Mouse (Mus musculus) forelimb bud, embryonic 11.5 days (tissue): Measurements from ENCODE around the gene Hopx.

ENCODE experiments used
- DNase-seq: peaks from one replicate; pipeline ENCODE4 v3.0.0-alpha.2; 2012; ENCODE audit warnings: low read depth, low spot score

The Hopx gene

GRCm38 (mm10) chr5:77132457-77133135 lies 17.7 kb upstream of the Hopx start:
- no peak for DNase-seq

- DNase-seq, result no peak
These were observed 17.0 kb upstream of the Hopx start for GRCm38 (mm10) chr5:77131879-77132278.

- no peak for DNase-seq
These were observed 15.5 kb upstream of the Hopx start for GRCm38 (mm10) chr5:77130310-77131020.

- DNase-seq, result no peak
These were observed 15.0 kb upstream of the Hopx start for GRCm38 (mm10) chr5:77129907-77130306.

- DNase-seq, result no peak
These were observed 13.9 kb upstream of the Hopx start for GRCm38 (mm10) chr5:77128854-77129253.

GRCm38 (mm10) chr5:77126415-77126968 lies 11.6 kb upstream of the Hopx start:
- no peak for DNase-seq

GRCm38 (mm10) chr5:77124817-77125283 lies 9.9 kb upstream of the Hopx start:
- DNase-seq, result no peak

GRCm38 (mm10) chr5:77124165-77124564 lies 9.2 kb upstream of the Hopx start:
- no peak for DNase-seq

- DNase-seq, result no peak
These were observed 8.7 kb upstream of the Hopx start for GRCm38 (mm10) chr5:77123597-77123996.

GRCm38 (mm10) chr5:77122254-77123192 lies 7.6 kb upstream of the Hopx start:
- DNase-seq, result no peak

- no peak for DNase-seq
These were observed 5.8 kb upstream of the Hopx start for GRCm38 (mm10) chr5:77120701-77121100.

- no peak for DNase-seq
These were observed 4.8 kb upstream of the Hopx start for GRCm38 (mm10) chr5:77119475-77120422.

- DNase-seq, result no peak
These were observed 811 bp upstream of the Hopx start for GRCm38 (mm10) chr5:77115732-77116131.

GRCm38 (mm10) chr5:77113773-77114172 lies 1.1 kb downstream of the Hopx start:
- no peak for DNase-seq

- DNase-seq, result no peak
These were observed 2.9 kb downstream of the Hopx start for GRCm38 (mm10) chr5:77112066-77112465.

- no peak for DNase-seq
These were observed 5.1 kb downstream of the Hopx start for GRCm38 (mm10) chr5:77109814-77110213.

- no peak for DNase-seq
These were observed 6.1 kb downstream of the Hopx start for GRCm38 (mm10) chr5:77108806-77109205.

GRCm38 (mm10) chr5:77107146-77107822 lies 7.6 kb downstream of the Hopx start:
- DNase-seq, result no peak

- no peak for DNase-seq
These were observed 12.2 kb downstream of the Hopx start for GRCm38 (mm10) chr5:77102522-77103365.
